Mouse (Mus musculus) cerebellum, adult 2 months (tissue): ENCODE data around the gene Bcl2l10. TPM values are rescaled to one million over a fixed set of nuclear protein-coding genes. Genes with fewer than 3 reads are reported as not detected.

Experiments
- DNase-seq, 2 experiments: peaks; one replicate each; pipeline ENCODE4 v3.0.0; 2021
- H3K27ac ChIP-seq: fragments of 200-500 bp; 2 replicates; pipeline ENCODE4 v1.5.1; 2012; ENCODE audit warnings: low read length, control low read depth, inconsistent platforms; ENCODE audit not compliant: insufficient read depth
- H3K27me3 ChIP-seq: fragments of 200-500 bp; 2 replicates; pipeline ENCODE4 v1.6.1; 2012; ENCODE audit warnings: inconsistent platforms, mild to moderate bottlenecking, low read length, moderate library complexity; ENCODE audit not compliant: control insufficient read depth, insufficient read depth
- H3K4me1 ChIP-seq: fragments of 200-500 bp; 2 replicates; pipeline ENCODE4 v1.6.1; 2011; ENCODE audit warnings: low read length; ENCODE audit not compliant: control insufficient read depth, insufficient read depth
- H3K4me3 ChIP-seq: fragments of 200-500 bp; replicated peaks from 2 replicates; pipeline ENCODE3; 2011; ENCODE audit warnings: mild to moderate bottlenecking, low read depth, low read length, control low read depth; ENCODE audit not compliant: insufficient read depth
- CTCF ChIP-seq: fragments of 200-500 bp; IDR thresholded peaks from 2 replicates; pipeline ENCODE4 v1.5.1; 2011; ENCODE audit warnings: low read depth, mild to moderate bottlenecking, control low read depth, low read length, moderate library complexity, borderline replicate concordance; ENCODE audit not compliant: insufficient read depth
- POLR2A ChIP-seq: fragments of 200-500 bp; IDR thresholded peaks from 2 replicates; pipeline ENCODE4 v1.6.1; 2011; ENCODE audit warnings: low read length, control low read depth, borderline replicate concordance; ENCODE audit not compliant: insufficient read depth
- WGBS: fragments of 180-500 bp; shearing (Covaris S2); methylation state at CpG from one replicate; pipeline ENCODE4 v1.1.7; 2018; 5-methylcytosine and 5-hydroxymethylcytosine counted together
- polyA plus RNA-seq: library from polyadenylated mRNA; depleted of rRNA; stranded (reverse); fragments of >200 nt; gene quantifications from 2 replicates; pipeline ENCODE4 v1.2.3, GENCODE M21; 2012

The Bcl2l10 gene
- polyA plus RNA-seq, 1 experiment, result 0.25 TPM

- no peak for DNase-seq
- H3K4me1 ChIP-seq, result no peaks in the 10 kb centered on the region
- H3K4me3 ChIP-seq, result no peak overlapping the region
- no peak overlapping the region for H3K27ac ChIP-seq
- TF ChIP-seq CTCF (no peak), POLR2A (no peak)
- H3K27me3 ChIP-seq, result no peaks in the 10 kb centered on the region
- WGBS, result 77% methylated on average over 4 of the region's 4 CpGs
These were observed 17.6 kb downstream of the Bcl2l10 start for GRCm38 (mm10) chr9:75365195-75365594.

DNA sequence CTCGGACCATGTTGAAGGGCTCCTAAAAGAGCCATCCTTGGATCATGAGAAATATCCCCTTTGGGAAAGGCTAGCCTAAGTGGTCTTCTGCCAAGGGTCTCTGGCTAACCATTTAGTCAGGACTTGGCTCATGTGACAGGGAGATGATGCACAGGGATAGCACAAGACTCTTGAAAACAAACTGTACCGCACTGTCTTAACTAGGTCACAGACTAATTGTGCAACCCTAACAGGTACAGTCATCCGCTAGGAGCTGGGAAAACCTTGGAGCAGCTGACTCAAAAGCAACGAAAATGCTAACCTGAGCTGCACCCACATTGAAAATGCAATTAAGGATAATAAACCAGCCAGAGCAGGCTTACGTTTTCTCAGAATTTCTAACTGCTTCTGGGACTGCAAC lies 18.6 kb downstream of the Bcl2l10 start:
- TF ChIP-seq POLR2A (no peak), CTCF (no peak)
- Histone ChIP-seq H3K27me3 (no peaks in the 10 kb centered on the region), H3K27ac (no peak overlapping the region), H3K4me1 (no peaks in the 10 kb centered on the region), H3K4me3 (no peak overlapping the region)
- DNase-seq, result peak in 1 of 2 experiments; percentile 10
- WGBS, result 48% methylated on average over 5 of the region's 5 CpGs

DNA sequence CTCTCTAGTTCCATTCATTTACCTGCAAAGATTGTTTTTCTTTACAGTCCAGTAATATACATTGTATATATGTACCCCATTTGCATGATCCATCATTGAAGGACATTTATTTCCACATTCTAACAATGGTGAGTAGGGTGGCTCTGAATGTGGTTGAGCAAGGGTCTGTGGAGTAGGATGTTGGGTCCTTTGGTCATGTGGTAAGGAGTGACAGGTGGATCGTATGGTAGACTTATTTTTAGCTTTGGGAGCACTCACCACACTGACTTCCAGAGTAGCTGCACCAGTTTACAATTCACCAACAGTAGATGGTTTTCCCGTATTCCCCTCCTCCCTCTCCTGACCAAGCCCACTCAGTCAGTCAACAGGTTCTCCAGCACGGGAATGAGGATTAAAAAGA lies 21.2 kb downstream of the Bcl2l10 start:
- H3K27ac ChIP-seq, result no peak overlapping the region
- no peak for DNase-seq
- no peaks in the 10 kb centered on the region for H3K27me3 ChIP-seq
- no peaks in the 10 kb centered on the region for H3K4me1 ChIP-seq
- 78% methylated on average over 3 of the region's 3 CpGs for WGBS
- H3K4me3 ChIP-seq, result no peak overlapping the region
- TF ChIP-seq POLR2A, result no peak
- no peak for TF ChIP-seq CTCF

DNA sequence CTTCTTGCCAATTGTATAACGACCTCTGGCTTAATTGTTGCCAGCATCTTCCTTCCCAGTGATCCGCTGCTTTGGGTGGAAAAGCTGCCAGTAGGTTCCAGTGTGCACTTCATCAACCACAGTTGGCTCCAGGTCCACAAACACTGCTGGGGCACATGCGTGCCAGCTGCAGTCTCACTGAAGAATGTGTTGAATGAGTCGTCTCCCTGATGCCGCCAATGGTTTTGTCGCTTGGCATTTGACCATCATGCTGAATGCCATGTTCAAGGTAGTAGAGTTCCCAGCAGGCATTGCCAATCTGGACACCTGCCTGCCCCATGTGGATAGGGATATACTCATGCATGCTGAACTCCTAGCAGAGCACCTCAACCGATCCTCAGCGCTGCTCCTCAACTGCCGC lies 28.0 kb downstream of the Bcl2l10 start:
- H3K4me3 ChIP-seq, result no peak overlapping the region
- no peaks in the 10 kb centered on the region for H3K4me1 ChIP-seq
- no peak for TF ChIP-seq CTCF
- TF ChIP-seq POLR2A, result no peak
- no peaks in the 10 kb centered on the region for H3K27me3 ChIP-seq
- DNase-seq, result peak; percentile 41 to 62
- H3K27ac ChIP-seq, result no peak overlapping the region
- WGBS, result 15% methylated on average over 9 of the region's 9 CpGs

DNA sequence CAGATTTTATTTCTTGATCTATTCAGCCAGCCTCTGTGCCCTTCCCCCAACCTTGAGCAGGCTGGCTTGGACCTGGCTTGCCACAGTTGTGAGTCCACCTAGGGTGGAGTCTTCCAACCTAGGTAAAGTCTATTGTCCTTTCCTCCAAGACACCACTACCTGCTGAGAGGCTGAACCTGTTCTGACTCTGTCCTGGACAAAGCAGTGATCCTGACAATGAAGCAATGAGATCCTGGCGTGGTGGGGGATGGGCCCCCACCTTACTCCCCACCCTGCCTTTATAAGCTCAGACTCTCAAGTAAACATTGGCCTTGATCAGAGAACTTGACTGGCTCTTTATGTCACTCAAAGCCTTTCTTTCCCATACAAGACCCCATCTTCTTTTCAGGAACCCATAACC lies 28.9 kb downstream of the Bcl2l10 start:
- Histone ChIP-seq H3K4me1 (no peaks in the 10 kb centered on the region), H3K27ac (no peak overlapping the region), H3K27me3 (no peaks in the 10 kb centered on the region), H3K4me3 (no peak overlapping the region)
- WGBS, result 80% methylated on average over 1 of the region's 1 CpGs
- TF ChIP-seq POLR2A (no peak), CTCF (no peak)
- no peak for DNase-seq

DNA sequence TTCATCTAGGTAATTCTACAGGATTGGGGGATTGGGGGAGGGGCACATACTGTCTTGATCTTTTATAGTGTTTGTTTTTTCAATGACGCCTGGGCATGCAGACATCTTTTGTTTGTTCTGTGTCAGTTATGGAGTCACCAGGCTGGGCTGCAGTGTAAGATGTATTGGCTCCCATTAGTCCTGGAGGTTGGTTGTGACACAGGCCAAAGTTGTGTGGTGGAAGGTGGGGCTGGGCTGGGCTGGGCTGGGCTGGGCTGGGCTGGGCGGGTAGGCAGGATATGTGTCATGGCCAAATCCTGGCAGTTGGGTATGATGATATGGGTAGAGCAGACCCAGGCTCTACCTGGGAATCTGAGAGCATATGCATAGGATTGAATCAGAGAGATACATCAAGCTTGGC lies 31.2 kb downstream of the Bcl2l10 start:
- WGBS, result 95% methylated on average over 2 of the region's 2 CpGs

DNA sequence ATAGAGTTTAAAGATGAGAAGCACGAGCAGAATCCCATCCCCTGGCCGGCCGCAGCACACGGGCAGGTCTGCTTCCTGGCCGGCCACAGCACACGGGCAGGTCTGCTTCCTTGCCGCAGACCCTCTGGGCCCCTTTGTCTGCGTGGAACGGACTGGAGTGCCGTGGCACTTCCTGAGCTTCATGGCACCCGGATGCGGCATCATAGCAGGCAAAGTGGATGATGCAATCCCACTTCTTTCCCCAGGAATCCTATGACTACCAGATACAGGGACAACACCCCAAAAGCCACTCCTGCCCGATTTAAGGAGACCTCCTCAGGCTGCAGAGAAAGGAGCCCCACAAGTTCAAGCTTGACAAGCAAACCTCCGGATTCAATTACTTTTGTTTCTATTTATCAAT lies 35.3 kb downstream of the Bcl2l10 start:
- Histone ChIP-seq H3K27me3 (no peaks in the 10 kb centered on the region), H3K4me3 (no peak overlapping the region), H3K27ac (no peak overlapping the region), H3K4me1 (no peaks in the 10 kb centered on the region)
- DNase-seq, result no peak
- 88% methylated on average over 14 of the region's 14 CpGs for WGBS
- no peak for TF ChIP-seq CTCF

More for the DNA sequence above, 31.2 kb downstream of the Bcl2l10 start:
- Histone ChIP-seq H3K4me1 (no peaks in the 10 kb centered on the region), H3K27me3 (no peaks in the 10 kb centered on the region), H3K4me3 (no peak overlapping the region), H3K27ac (no peak overlapping the region)
- no peak for DNase-seq
- no peak for TF ChIP-seq POLR2A
- no peak for TF ChIP-seq CTCF

DNA sequence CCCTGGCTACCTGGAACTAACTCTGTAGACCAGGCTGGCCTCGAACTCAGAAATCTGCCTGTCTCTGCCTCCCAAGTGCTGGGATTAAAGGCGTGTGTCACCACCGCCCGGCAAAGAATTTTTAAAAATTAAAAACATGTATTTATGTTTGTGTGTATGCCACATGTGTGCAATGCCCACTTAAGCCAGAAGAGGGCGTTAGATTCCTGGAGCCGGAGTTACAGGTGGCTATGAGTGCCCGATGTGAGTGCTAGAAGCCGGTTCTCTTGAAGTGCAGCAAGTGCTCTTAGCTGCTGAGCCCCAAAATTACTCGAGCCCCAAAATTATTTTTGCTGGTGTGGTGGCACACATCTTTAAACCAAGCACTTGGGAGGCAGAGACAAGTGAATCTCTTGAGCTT lies 36.2 kb downstream of the Bcl2l10 start:
- no peaks in the 10 kb centered on the region for H3K27me3 ChIP-seq
- no peaks in the 10 kb centered on the region for H3K4me1 ChIP-seq
- no peak overlapping the region for H3K27ac ChIP-seq
- DNase-seq, result no peak
- H3K4me3 ChIP-seq, result no peak overlapping the region
- TF ChIP-seq POLR2A (no peak), CTCF (peak; percentile 10; the same call in 1 of the 2 replicates)
- 85% methylated on average over 9 of the region's 9 CpGs for WGBS

GRCm38 (mm10) chr9:75384337-75384962 lies 36.9 kb downstream of the Bcl2l10 start:
- TF ChIP-seq CTCF (no peak), POLR2A (no peak)
- Histone ChIP-seq H3K27ac (no peak overlapping the region), H3K27me3 (no peaks in the 10 kb centered on the region), H3K4me3 (no peak overlapping the region), H3K4me1 (no peaks in the 10 kb centered on the region)
- WGBS, result 86% methylated on average over 3 of the region's 3 CpGs
- no peak for DNase-seq
